Mouse (Mus musculus) liver, embryonic 11.5 days (tissue): ENCODE measurements around the gene Pbx1. TPM values are rescaled to one million over a fixed set of nuclear protein-coding genes. Genes with fewer than 3 reads are reported as not detected.
A peak's percentile ranks its signal among the peaks of the same experiment; 100 is the strongest.

Source experiments
- ATAC-seq: fragments of 200-750 bp; cut with Nextera tagmentation; replicated peaks from 2 replicates; pipeline ENCODE4 v1.8.0; 2017; ENCODE audit warnings: moderate number of reproducible peaks, mild to moderate bottlenecking, moderate TSS enrichment, moderate library complexity; ENCODE audit not compliant: low FRiP score
- DNase-seq: peaks from one replicate; pipeline ENCODE4 v3.0.0-alpha.2; 2017; ENCODE audit warnings: low spot score
- H3K27ac ChIP-seq: fragments of 300-500 bp; sonication (generic); 2 replicates; pipeline ENCODE4 v1.5.1; 2014; ENCODE audit warnings: mild to moderate bottlenecking, low read depth, low read length, control low read depth
- H3K27me3 ChIP-seq: fragments of 300-500 bp; sonication (generic); replicated peaks from 2 replicates; pipeline ENCODE4 v1.6.1; 2014; ENCODE audit warnings: low read length, mixed read lengths; ENCODE audit not compliant: control insufficient read depth, insufficient read depth
- H3K36me3 ChIP-seq: fragments of 300-500 bp; sonication (generic); 2 replicates; pipeline ENCODE4 v1.6.1; 2014; ENCODE audit warnings: mild to moderate bottlenecking, low read length, moderate library complexity, mixed read lengths; ENCODE audit not compliant: control insufficient read depth, insufficient read depth
- H3K4me1 ChIP-seq: fragments of 300-500 bp; sonication (generic); replicated peaks from 2 replicates; pipeline ENCODE4 v1.6.1; 2014; ENCODE audit warnings: low read length, mixed read lengths; ENCODE audit not compliant: control insufficient read depth, insufficient read depth
- H3K4me2 ChIP-seq: fragments of 300-500 bp; sonication (generic); 2 replicates; pipeline ENCODE4 v1.6.1; 2014; ENCODE audit warnings: mild to moderate bottlenecking, control low read depth, moderate library complexity
- H3K4me3 ChIP-seq: fragments of 300-500 bp; sonication (generic); 2 replicates; pipeline ENCODE4 v1.5.1; 2014; ENCODE audit warnings: low read depth, low read length, control low read depth
- H3K9ac ChIP-seq: fragments of 300-500 bp; sonication (generic); 2 replicates; pipeline ENCODE4 v1.6.1; 2014; ENCODE audit warnings: low read depth, low read length, control low read depth
- H3K9me3 ChIP-seq: fragments of 300-500 bp; sonication (generic); 2 replicates; pipeline ENCODE4 v1.6.1; 2016; ENCODE audit warnings: low read length, inconsistent platforms, mixed read lengths; ENCODE audit not compliant: control insufficient read depth
- WGBS: fragments of 180-500 bp; shearing (Covaris S2); extraction: QIAGEN DNeasy Blood & Tissue Kit; methylation state at CpG from one replicate; pipeline ENCODE4 v1.1.7; 2014; 5-methylcytosine and 5-hydroxymethylcytosine counted together
- polyA plus RNA-seq: library from polyadenylated mRNA; unstranded; fragments of >200 nt; fragmentation: Nextera tagmentation; extraction: Ambion mirVana; gene quantifications from 2 replicates; pipeline ENCODE4 v1.2.1, GENCODE M21; 2014

The Pbx1 gene
- polyA plus RNA-seq, 1 experiment from 2014 or later: 17.0 TPM

GRCm38 (mm10) chr1:168429406-168429805, 2.7 kb downstream of the Pbx1 start:
- Histone ChIP-seq H3K27me3 (no peaks in the 10 kb centered on the region), H3K4me3 (peak overlapping the region; percentile 72), H3K4me1 (peaks cover 18% of the 10 kb centered on the region), H3K27ac (peak overlapping the region; percentile 52; the same call in 1 of the 2 replicates), H3K9me3 (no peaks in the 10 kb centered on the region), H3K36me3 (no peaks in the 10 kb centered on the region), H3K4me2 (peak overlapping the region; percentile 82), H3K9ac (peak overlapping the region; percentile 63)
- no peak for DNase-seq
- no peak for ATAC-seq
- WGBS: 8% methylated on average over 5 of the region's 5 CpGs

GRCm38 (mm10) chr1:168428255-168428654, 3.8 kb downstream of the Pbx1 start:
- DNase-seq: no peak
- Histone ChIP-seq H3K4me2 (peak overlapping the region; percentile 82), H3K27ac (no peak overlapping the region), H3K27me3 (no peaks in the 10 kb centered on the region), H3K36me3 (no peaks in the 10 kb centered on the region), H3K9ac (0 out of 2 replicates have a peak overlapping the region, but pooled peaks have one; percentile 25), H3K4me3 (peak overlapping the region; percentile 24), H3K9me3 (no peaks in the 10 kb centered on the region), H3K4me1 (peaks cover 21% of the 10 kb centered on the region)
- no peak for ATAC-seq
- 54% methylated on average over 6 of the region's 6 CpGs for WGBS

DNA sequence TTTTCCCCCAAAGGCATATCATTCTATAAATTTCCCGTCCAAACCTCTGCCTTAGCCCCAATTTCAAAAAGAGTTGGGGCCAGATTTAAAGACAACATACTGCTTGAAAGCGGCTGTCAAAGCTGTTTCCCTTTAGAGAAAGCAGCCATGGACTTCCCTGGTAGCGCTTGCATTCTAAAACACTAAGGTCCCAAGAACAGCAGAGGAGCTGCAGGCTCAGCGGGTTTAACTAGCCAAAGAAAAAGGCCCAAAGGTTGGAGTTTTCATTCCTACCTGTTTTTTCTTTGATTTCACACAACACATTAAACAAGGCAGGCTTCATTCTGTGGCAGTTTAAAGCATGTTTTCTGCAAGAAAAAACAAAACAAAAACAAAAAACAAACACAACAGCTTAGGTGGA, 4.5 kb downstream of the Pbx1 start:
- ATAC-seq: no peak
- Histone ChIP-seq H3K27ac (peak overlapping the region; percentile 29; the same call in 1 of the 2 replicates), H3K4me2 (peak overlapping the region; percentile 82), H3K27me3 (no peaks in the 10 kb centered on the region), H3K9ac (no peak overlapping the region), H3K9me3 (no peaks in the 10 kb centered on the region), H3K4me1 (peaks cover 24% of the 10 kb centered on the region), H3K4me3 (peak overlapping the region; percentile 24; the same call in 1 of the 2 replicates), H3K36me3 (no peaks in the 10 kb centered on the region)
- DNase-seq: no peak
- WGBS: 19% methylated on average over 4 of the region's 4 CpGs

DNA sequence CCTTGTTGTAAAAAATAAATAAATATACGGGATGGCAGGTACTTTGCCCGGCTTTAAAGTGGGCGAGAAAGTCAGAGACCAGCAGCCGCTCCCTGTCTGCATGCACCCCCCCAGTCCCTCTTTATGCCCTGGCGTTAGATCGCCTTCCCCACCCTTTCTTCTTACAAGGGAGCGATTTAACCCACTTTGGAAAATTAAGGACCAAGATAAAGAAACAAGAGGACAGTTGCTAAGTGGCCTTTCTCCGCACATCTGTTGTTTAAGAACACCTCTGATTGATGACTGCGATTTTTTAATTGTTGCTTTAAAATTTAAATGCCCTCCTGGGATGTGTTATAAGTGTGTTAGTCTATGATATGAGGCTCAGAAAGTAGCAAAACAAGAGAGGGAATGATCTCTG, 5.2 kb downstream of the Pbx1 start:
- ATAC-seq (no peak), DNase-seq (no peak)
- no peaks in the 10 kb centered on the region for H3K27me3 ChIP-seq
- H3K27ac ChIP-seq: no peak overlapping the region
- H3K4me2 ChIP-seq: peak overlapping the region; percentile 82
- 53% methylated on average over 9 of the region's 9 CpGs for WGBS
- no peaks in the 10 kb centered on the region for H3K9me3 ChIP-seq
- H3K36me3 ChIP-seq: peaks cover 6% of the 10 kb centered on the region; the same call in 1 of the 2 replicates
- peaks cover 24% of the 10 kb centered on the region for H3K4me1 ChIP-seq
- no peak overlapping the region for H3K9ac ChIP-seq
- peak overlapping the region; percentile 24; the same call in 1 of the 2 replicates for H3K4me3 ChIP-seq

GRCm38 (mm10) chr1:168426281-168426680, 5.8 kb downstream of the Pbx1 start:
- Histone ChIP-seq H3K36me3 (peaks cover 6% of the 10 kb centered on the region; the same call in 1 of the 2 replicates), H3K4me2 (peak overlapping the region; percentile 82), H3K9ac (no peak overlapping the region), H3K4me3 (peak overlapping the region; percentile 24; the same call in 1 of the 2 replicates), H3K9me3 (no peaks in the 10 kb centered on the region), H3K4me1 (peaks cover 24% of the 10 kb centered on the region), H3K27me3 (no peaks in the 10 kb centered on the region), H3K27ac (no peak overlapping the region)
- no peak for DNase-seq
- no peak for ATAC-seq
- WGBS: 59% methylated on average over 7 of the region's 7 CpGs

GRCm38 (mm10) chr1:168425017-168425705, 6.9 kb downstream of the Pbx1 start:
- DNase-seq (no peak), ATAC-seq (no peak)
- Histone ChIP-seq H3K4me1 (peaks cover 24% of the 10 kb centered on the region), H3K27me3 (no peaks in the 10 kb centered on the region), H3K9ac (no peak overlapping the region), H3K9me3 (no peaks in the 10 kb centered on the region), H3K4me3 (no peak overlapping the region), H3K36me3 (peaks cover 6% of the 10 kb centered on the region; the same call in 1 of the 2 replicates), H3K4me2 (peak overlapping the region; percentile 17; the same call in 1 of the 2 replicates), H3K27ac (no peak overlapping the region)
- WGBS: 53% methylated on average over 5 of the region's 5 CpGs

DNA sequence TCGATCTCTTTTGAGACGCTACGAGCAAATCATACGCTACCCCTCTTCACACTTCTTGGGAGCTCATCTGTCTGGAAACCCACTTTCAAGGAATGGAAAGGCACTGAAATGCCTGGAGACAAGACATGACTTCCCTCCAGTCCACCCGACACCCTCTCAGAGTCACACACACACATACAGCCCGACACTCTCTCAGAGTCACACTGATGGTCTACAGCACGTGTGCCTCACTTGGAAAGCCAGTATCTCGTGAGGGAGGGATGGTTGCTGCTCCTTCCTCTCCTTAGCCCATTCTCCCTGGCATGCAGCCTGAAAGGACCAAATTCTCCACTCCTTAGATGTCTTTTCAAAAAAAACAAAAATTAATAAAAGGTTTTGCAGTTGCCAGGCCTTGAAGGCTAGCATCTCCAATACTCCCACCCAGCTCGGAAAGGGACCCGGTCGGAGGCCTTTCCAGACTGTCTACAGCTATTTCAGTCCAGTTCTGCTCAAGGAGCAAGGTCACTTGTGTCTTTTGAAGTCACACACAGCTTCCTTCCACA, 8.6 kb downstream of the Pbx1 start:
- Histone ChIP-seq H3K9me3 (no peaks in the 10 kb centered on the region), H3K27ac (no peak overlapping the region; the same call in 1 of the 2 replicates), H3K4me1 (peaks cover 29% of the 10 kb centered on the region), H3K9ac (no peak overlapping the region), H3K27me3 (no peaks in the 10 kb centered on the region), H3K36me3 (peaks cover 6% of the 10 kb centered on the region; the same call in 1 of the 2 replicates), H3K4me2 (no peak overlapping the region), H3K4me3 (no peak overlapping the region)
- DNase-seq (no peak), ATAC-seq (no peak)
- 74% methylated on average over 11 of the region's 11 CpGs for WGBS

DNA sequence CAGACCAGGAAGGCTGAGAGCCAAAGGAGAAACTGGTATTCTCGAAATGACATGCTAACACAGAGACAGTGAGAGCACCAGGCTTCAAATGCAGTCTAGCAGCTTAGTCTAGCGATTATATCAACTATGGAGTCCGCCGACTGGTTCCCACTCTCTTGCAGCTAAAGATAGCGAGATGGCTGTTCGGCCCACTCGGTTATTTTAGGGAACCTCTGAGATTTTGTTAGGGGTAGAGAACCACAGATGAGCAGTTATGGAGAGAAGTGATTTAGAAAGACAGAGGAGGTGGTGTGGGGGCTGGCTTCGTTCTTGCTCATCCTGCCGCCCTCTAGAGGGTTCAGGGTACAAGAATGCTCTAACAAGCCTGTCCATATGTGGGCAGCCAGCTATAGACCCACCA, 13.2 kb downstream of the Pbx1 start:
- H3K4me2 ChIP-seq: no peak overlapping the region
- H3K27ac ChIP-seq: no peak overlapping the region
- DNase-seq (no peak), ATAC-seq (no peak)
- 71% methylated on average over 9 of the region's 9 CpGs for WGBS
- H3K36me3 ChIP-seq: peaks cover 6% of the 10 kb centered on the region; the same call in 1 of the 2 replicates
- H3K4me3 ChIP-seq: no peak overlapping the region
- no peaks in the 10 kb centered on the region for H3K27me3 ChIP-seq
- H3K4me1 ChIP-seq: peaks cover 36% of the 10 kb centered on the region
- H3K9me3 ChIP-seq: no peaks in the 10 kb centered on the region
- H3K9ac ChIP-seq: no peak overlapping the region
